Mouse (Mus musculus) forebrain, embryonic 10.5 days (tissue): Measurements from ENCODE around the gene Amn. TPM values are rescaled to one million over a fixed set of nuclear protein-coding genes. Genes with fewer than 3 reads are reported as not detected.
A peak's percentile ranks its signal among the peaks of the same experiment; 100 is the strongest.

Experiments used
- DNase-seq: peaks from one replicate; pipeline ENCODE4 v3.0.0-alpha.2; 2017; ENCODE audit warnings: low spot score; ENCODE audit errors: extremely low spot score
- H3K27ac ChIP-seq: fragments of 300-500 bp; sonication (generic); 2 replicates; pipeline ENCODE4 v1.5.1; 2016; ENCODE audit warnings: mild to moderate bottlenecking
- H3K27me3 ChIP-seq: fragments of 300-500 bp; sonication (generic); 2 replicates; pipeline ENCODE4 v1.6.1; 2016; ENCODE audit warnings: mild to moderate bottlenecking; ENCODE audit not compliant: poor library complexity, severe bottlenecking
- H3K36me3 ChIP-seq: fragments of 300-500 bp; sonication (generic); replicated peaks from 2 replicates; pipeline ENCODE4 v1.6.1; 2016; ENCODE audit warnings: mild to moderate bottlenecking, moderate library complexity
- H3K4me1 ChIP-seq: fragments of 300-500 bp; sonication (generic); 2 replicates; pipeline ENCODE4 v1.6.1; 2016
- H3K4me3 ChIP-seq: fragments of 300-500 bp; sonication (generic); 2 replicates; pipeline ENCODE4 v1.5.1; 2016; ENCODE audit warnings: mild to moderate bottlenecking, moderate library complexity
- H3K9me3 ChIP-seq: fragments of 300-500 bp; sonication (generic); 2 replicates; pipeline ENCODE4 v1.6.1; 2016; ENCODE audit warnings: mild to moderate bottlenecking, moderate library complexity
- WGBS: fragments of 180-500 bp; shearing (Covaris S2); methylation state at CpG from one replicate; pipeline ENCODE4 v1.1.7; 2016; 5-methylcytosine and 5-hydroxymethylcytosine counted together
- polyA plus RNA-seq: library from polyadenylated mRNA; unstranded; fragments of >200 nt; fragmentation: Nextera tagmentation; extraction: Ambion mirVana; gene quantifications from 2 replicates; pipeline ENCODE4 v1.2.1, GENCODE M21; 2016

The Amn gene
- polyA plus RNA-seq, 1 experiment from 2014 or later: 0.45 TPM

GRCm38 (mm10) chr12:111242346-111242745, 28.5 kb upstream of the Amn start:
- WGBS: 90% methylated on average over 5 of the region's 5 CpGs
- Histone ChIP-seq H3K4me1 (peaks cover 10% of the 10 kb centered on the region), H3K9me3 (no peaks in the 10 kb centered on the region), H3K27me3 (no peaks in the 10 kb centered on the region), H3K27ac (no peak overlapping the region), H3K36me3 (peaks cover 96% of the 10 kb centered on the region), H3K4me3 (no peak overlapping the region)
- DNase-seq: no peak

- 94% methylated on average over 12 of the region's 12 CpGs for WGBS
- Histone ChIP-seq H3K9me3 (no peaks in the 10 kb centered on the region), H3K36me3 (peaks cover 95% of the 10 kb centered on the region), H3K4me3 (no peak overlapping the region), H3K27ac (no peak overlapping the region), H3K27me3 (no peaks in the 10 kb centered on the region), H3K4me1 (peaks cover 2% of the 10 kb centered on the region)
- DNase-seq: no peak
Measured at GRCm38 (mm10) chr12:111243733-111244132, 27.2 kb upstream of the Amn start.

- DNase-seq: no peak
- H3K36me3 ChIP-seq: peaks cover 91% of the 10 kb centered on the region
- WGBS: 85% methylated on average over 6 of the region's 6 CpGs
Measured at GRCm38 (mm10) chr12:111245070-111245469, 25.8 kb upstream of the Amn start.

GRCm38 (mm10) chr12:111246808-111247464, 24.0 kb upstream of the Amn start:
- Histone ChIP-seq H3K4me3 (no peak overlapping the region), H3K4me1 (no peaks in the 10 kb centered on the region), H3K36me3 (peaks cover 81% of the 10 kb centered on the region), H3K9me3 (no peaks in the 10 kb centered on the region), H3K27ac (no peak overlapping the region), H3K27me3 (no peaks in the 10 kb centered on the region)
- no peak for DNase-seq
- 92% methylated on average over 9 of the region's 9 CpGs for WGBS

More at GRCm38 (mm10) chr12:111245070-111245469, 25.8 kb upstream of the Amn start:
- H3K27me3 ChIP-seq: no peaks in the 10 kb centered on the region
- no peak overlapping the region for H3K27ac ChIP-seq
- H3K9me3 ChIP-seq: no peaks in the 10 kb centered on the region
- no peak overlapping the region for H3K4me3 ChIP-seq
- no peaks in the 10 kb centered on the region for H3K4me1 ChIP-seq

- Histone ChIP-seq H3K27ac (no peak overlapping the region), H3K4me1 (no peaks in the 10 kb centered on the region), H3K4me3 (no peak overlapping the region), H3K36me3 (peaks cover 75% of the 10 kb centered on the region), H3K27me3 (no peaks in the 10 kb centered on the region), H3K9me3 (no peaks in the 10 kb centered on the region)
- 65% methylated on average over 3 of the region's 3 CpGs for WGBS
- DNase-seq: no peak
Measured at GRCm38 (mm10) chr12:111249095-111249494, 21.8 kb upstream of the Amn start.

GRCm38 (mm10) chr12:111250116-111250515, 20.8 kb upstream of the Amn start:
- Histone ChIP-seq H3K36me3 (peaks cover 65% of the 10 kb centered on the region), H3K4me1 (no peaks in the 10 kb centered on the region), H3K9me3 (no peaks in the 10 kb centered on the region), H3K27me3 (no peaks in the 10 kb centered on the region), H3K27ac (no peak overlapping the region), H3K4me3 (no peak overlapping the region)
- WGBS: 90% methylated on average over 8 of the region's 8 CpGs
- DNase-seq: no peak

- Histone ChIP-seq H3K27ac (no peak overlapping the region), H3K9me3 (no peaks in the 10 kb centered on the region), H3K27me3 (no peaks in the 10 kb centered on the region), H3K36me3 (peaks cover 66% of the 10 kb centered on the region), H3K4me3 (no peak overlapping the region), H3K4me1 (no peaks in the 10 kb centered on the region)
- DNase-seq: no peak
- 83% methylated on average over 9 of the region's 9 CpGs for WGBS
Measured at GRCm38 (mm10) chr12:111251227-111251626, 19.7 kb upstream of the Amn start.

- no peak for DNase-seq
- 95% methylated on average over 16 of the region's 16 CpGs for WGBS
- no peak overlapping the region for H3K4me3 ChIP-seq
- peaks cover 35% of the 10 kb centered on the region for H3K4me1 ChIP-seq
- no peaks in the 10 kb centered on the region for H3K9me3 ChIP-seq
- H3K27me3 ChIP-seq: peaks cover 12% of the 10 kb centered on the region
- H3K27ac ChIP-seq: no peak overlapping the region
- peaks cover 74% of the 10 kb centered on the region for H3K36me3 ChIP-seq
Measured at GRCm38 (mm10) chr12:111263650-111264049, 7.2 kb upstream of the Amn start.

GRCm38 (mm10) chr12:111265212-111265611, 5.7 kb upstream of the Amn start:
- Histone ChIP-seq H3K4me1 (peaks cover 35% of the 10 kb centered on the region), H3K27me3 (peaks cover 28% of the 10 kb centered on the region), H3K9me3 (no peaks in the 10 kb centered on the region), H3K36me3 (peaks cover 60% of the 10 kb centered on the region), H3K27ac (peak overlapping the region; percentile 20; the same call in 1 of the 2 replicates), H3K4me3 (no peak overlapping the region)
- WGBS: 50% methylated on average over 5 of the region's 5 CpGs
- no peak for DNase-seq

- no peak for DNase-seq
- Histone ChIP-seq H3K27me3 (peaks cover 41% of the 10 kb centered on the region), H3K4me1 (peaks cover 44% of the 10 kb centered on the region), H3K27ac (no peak overlapping the region), H3K4me3 (no peak overlapping the region), H3K9me3 (no peaks in the 10 kb centered on the region), H3K36me3 (peaks cover 46% of the 10 kb centered on the region)
- 69% methylated on average over 12 of the region's 12 CpGs for WGBS
Measured at GRCm38 (mm10) chr12:111266592-111266991, 4.3 kb upstream of the Amn start.

- H3K27me3 ChIP-seq: peaks cover 53% of the 10 kb centered on the region
- peaks cover 37% of the 10 kb centered on the region for H3K36me3 ChIP-seq
- H3K4me3 ChIP-seq: no peak overlapping the region
- H3K4me1 ChIP-seq: peaks cover 48% of the 10 kb centered on the region
- H3K9me3 ChIP-seq: no peaks in the 10 kb centered on the region
- DNase-seq: no peak
- 66% methylated on average over 4 of the region's 4 CpGs for WGBS
- no peak overlapping the region for H3K27ac ChIP-seq
Measured at GRCm38 (mm10) chr12:111267673-111268325, 3.1 kb upstream of the Amn start.

GRCm38 (mm10) chr12:111271406-111271805, 511 bp downstream of the Amn start:
- H3K9me3 ChIP-seq: no peaks in the 10 kb centered on the region
- DNase-seq: no peak
- H3K27me3 ChIP-seq: peaks cover 89% of the 10 kb centered on the region
- peaks cover 58% of the 10 kb centered on the region for H3K4me1 ChIP-seq
- no peak overlapping the region for H3K27ac ChIP-seq
- peak overlapping the region; percentile 25 for H3K4me3 ChIP-seq
- 0 out of 2 replicates have a peak, but pooled peaks cover 6% of the 10 kb centered on the region for H3K36me3 ChIP-seq
- WGBS: 9% methylated on average over 28 of the region's 28 CpGs

GRCm38 (mm10) chr12:111271966-111272365, 1.1 kb downstream of the Amn start:
- H3K9me3 ChIP-seq: no peaks in the 10 kb centered on the region
- H3K27me3 ChIP-seq: peaks cover 95% of the 10 kb centered on the region
- DNase-seq: no peak
- 0 out of 2 replicates have a peak, but pooled peaks cover 6% of the 10 kb centered on the region for H3K36me3 ChIP-seq
- WGBS: 24% methylated on average over 8 of the region's 8 CpGs
- H3K27ac ChIP-seq: no peak overlapping the region
- peak overlapping the region; percentile 25 for H3K4me3 ChIP-seq
- peaks cover 53% of the 10 kb centered on the region for H3K4me1 ChIP-seq
